Mouse (Mus musculus): ENCODE data around the gene Gdpd5.
A peak's percentile ranks its signal among the peaks of the same experiment; 100 is the strongest.

Gene Gdpd5

GRCm38 (mm10) chr7:99381214-99382087 lies at the start of gene Gdpd5:
TSS of gene Gdpd5 (plus strand) at chr7:99381414.
- DNase-seq (ENCODE audit: low read depth, low spot score), result peak; percentile 96

GRCm38 (mm10) chr7:99332774-99333480 lies 48.3 kb upstream of the Gdpd5 start:
- DNase-seq (ENCODE audit: low read depth, low spot score), result peak; percentile 82

- no peak for DNase-seq (ENCODE audit: low read depth, low spot score)
Measured at GRCm38 (mm10) chr7:99340736-99341135, 40.5 kb upstream of the Gdpd5 start.

GRCm38 (mm10) chr7:99343577-99343976 lies 37.6 kb upstream of the Gdpd5 start:
- no peak for DNase-seq (ENCODE audit: low read depth, low spot score)

- DNase-seq (ENCODE audit: low read depth, low spot score), result no peak
Measured at GRCm38 (mm10) chr7:99347268-99347667, 33.9 kb upstream of the Gdpd5 start.

- DNase-seq (ENCODE audit: low read depth, low spot score), result no peak
Measured at GRCm38 (mm10) chr7:99348883-99349282, 32.3 kb upstream of the Gdpd5 start.

GRCm38 (mm10) chr7:99349782-99350720 lies 31.2 kb upstream of the Gdpd5 start:
- DNase-seq (ENCODE audit: low read depth, low spot score), result no peak

GRCm38 (mm10) chr7:99351104-99351801 lies 30.0 kb upstream of the Gdpd5 start:
- DNase-seq (ENCODE audit: low read depth, low spot score), result no peak

GRCm38 (mm10) chr7:99351802-99352517 lies 29.3 kb upstream of the Gdpd5 start:
- DNase-seq (ENCODE audit: low read depth, low spot score), result no peak

- peak; percentile 81 for DNase-seq (ENCODE audit: low read depth, low spot score)
Measured at GRCm38 (mm10) chr7:99352526-99353400, 28.5 kb upstream of the Gdpd5 start, which contains the start of gene Serpinh1. TSS of gene Serpinh1 (minus strand) at chr7:99353239.

- peak; percentile 77 for DNase-seq (ENCODE audit: low read depth, low spot score)
Measured at GRCm38 (mm10) chr7:99355731-99356131, 25.5 kb upstream of the Gdpd5 start.

GRCm38 (mm10) chr7:99356244-99356930 lies 24.8 kb upstream of the Gdpd5 start:
- DNase-seq (ENCODE audit: low read depth, low spot score), result no peak

GRCm38 (mm10) chr7:99357201-99357600 lies 24.0 kb upstream of the Gdpd5 start:
- no peak for DNase-seq (ENCODE audit: low read depth, low spot score)

- no peak for DNase-seq (ENCODE audit: low read depth, low spot score)
Measured at GRCm38 (mm10) chr7:99358371-99358770, 22.8 kb upstream of the Gdpd5 start.

GRCm38 (mm10) chr7:99360021-99360802 lies 21.0 kb upstream of the Gdpd5 start:
- DNase-seq (ENCODE audit: low read depth, low spot score), result peak; percentile 87

- no peak for DNase-seq (ENCODE audit: low read depth, low spot score)
Measured at GRCm38 (mm10) chr7:99360803-99361414, 20.3 kb upstream of the Gdpd5 start.

- no peak for DNase-seq (ENCODE audit: low read depth, low spot score)
Measured at GRCm38 (mm10) chr7:99362137-99362536, 19.1 kb upstream of the Gdpd5 start.
